Mouse (Mus musculus) T-helper 1 cell (primary cell): Measurements from ENCODE around the gene Pex11g.

Experiments
- in situ Hi-C: fragments of 300-600 bp; cut with MboI, MseI; formaldehyde crosslinking; loops from one replicate; pipeline ENCODE4 v1.15.1; 2025; ENCODE audit warnings: high pct_unique_total_duplicates

Gene Pex11g

GRCm38 (mm10) chr8:3467006-3467885 lies at the start of gene Pex11g:
TSS of gene Pex11g (minus strand) at chr8:3467680.
- in situ Hi-C loops = loop anchor here (5.0 kb wide), 1 partner anchor 205 kb away; the partner anchor contains the start of gene Fcor

GRCm38 (mm10) chr8:3517117-3517495 lies 49.6 kb upstream of the Pex11g start:
- in situ Hi-C loops = no loop called here

GRCm38 (mm10) chr8:3516450-3517116 lies 49.1 kb upstream of the Pex11g start:
- in situ Hi-C loops = no loop called here

- in situ Hi-C loops = no loop called here
Observed at GRCm38 (mm10) chr8:3515771-3516417, 48.4 kb upstream of the Pex11g start.

GRCm38 (mm10) chr8:3515260-3515671 lies 47.8 kb upstream of the Pex11g start, which contains the start of gene Pnpla6:
TSS of gene Pnpla6 (plus strand) at chr8:3515384.
- in situ Hi-C loops = no loop called here

GRCm38 (mm10) chr8:3514681-3515247 lies 47.3 kb upstream of the Pex11g start:
- in situ Hi-C loops = no loop called here

- in situ Hi-C loops = no loop called here
Observed at GRCm38 (mm10) chr8:3507979-3508754, 40.7 kb upstream of the Pex11g start.

GRCm38 (mm10) chr8:3502217-3502616 lies 34.7 kb upstream of the Pex11g start:
- in situ Hi-C loops = no loop called here

- in situ Hi-C loops = no loop called here
Observed at GRCm38 (mm10) chr8:3500235-3501090, 33.0 kb upstream of the Pex11g start, which contains the start of gene Mcoln1. TSS of gene Mcoln1 (plus strand) at chr8:3500457.

GRCm38 (mm10) chr8:3499751-3500150 lies 32.3 kb upstream of the Pex11g start:
- in situ Hi-C loops = no loop called here

GRCm38 (mm10) chr8:3498583-3498982 lies 31.1 kb upstream of the Pex11g start:
- in situ Hi-C loops = no loop called here

GRCm38 (mm10) chr8:3496428-3496748 lies 28.9 kb upstream of the Pex11g start:
- in situ Hi-C loops = no loop called here

GRCm38 (mm10) chr8:3495578-3496427 lies 28.3 kb upstream of the Pex11g start:
- in situ Hi-C loops = no loop called here

GRCm38 (mm10) chr8:3493845-3494208 lies 26.3 kb upstream of the Pex11g start:
- in situ Hi-C loops = no loop called here

GRCm38 (mm10) chr8:3492901-3493844 lies 25.7 kb upstream of the Pex11g start, which contains the start of gene Zfp358:
TSS of gene Zfp358 (plus strand) at chr8:3493138.
- in situ Hi-C loops = no loop called here

GRCm38 (mm10) chr8:3485192-3485591 lies 17.7 kb upstream of the Pex11g start:
- in situ Hi-C loops = no loop called here

- in situ Hi-C loops = no loop called here
Observed at GRCm38 (mm10) chr8:3483546-3483945, 16.1 kb upstream of the Pex11g start.

- in situ Hi-C loops = no loop called here
Observed at GRCm38 (mm10) chr8:3482240-3482740, 14.8 kb upstream of the Pex11g start.
